Mouse (Mus musculus): ENCODE results near the gene Tent5b.

Tent5b gene

DNA sequence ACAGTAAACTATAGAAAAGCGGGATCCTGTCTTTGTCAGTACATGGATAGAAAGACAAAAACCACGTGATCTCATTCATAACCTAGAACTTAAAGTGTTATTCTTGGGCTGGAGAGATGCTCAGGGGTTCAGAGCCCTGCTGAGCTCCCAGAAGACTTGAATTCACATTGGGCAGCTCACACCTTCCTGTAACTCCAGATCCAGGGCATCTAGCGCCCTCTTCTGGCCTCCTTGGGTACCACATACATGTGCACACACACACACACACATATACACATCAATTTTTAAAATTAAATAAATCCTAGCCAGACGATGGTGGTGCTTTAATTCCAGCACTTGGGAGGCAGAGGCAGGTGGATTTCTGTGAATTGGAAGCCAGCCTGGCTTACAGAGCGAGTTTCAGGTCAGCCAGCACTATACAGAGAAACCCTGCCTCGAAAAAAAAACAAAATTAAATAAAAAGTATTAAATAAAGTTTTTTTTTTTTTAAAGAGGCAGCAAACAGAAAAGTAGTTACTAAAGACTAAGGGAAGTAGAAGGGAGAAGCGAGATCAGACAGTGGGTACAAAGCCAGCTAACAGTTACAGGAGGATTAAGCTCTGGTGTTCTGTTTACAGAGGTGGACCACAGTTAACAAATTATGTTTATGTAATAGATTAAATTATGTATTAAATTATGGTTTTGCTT lies 8.7 kb upstream of the Tent5b start:
- DNase-seq (ENCODE audit: low spot score), result no peak

DNA sequence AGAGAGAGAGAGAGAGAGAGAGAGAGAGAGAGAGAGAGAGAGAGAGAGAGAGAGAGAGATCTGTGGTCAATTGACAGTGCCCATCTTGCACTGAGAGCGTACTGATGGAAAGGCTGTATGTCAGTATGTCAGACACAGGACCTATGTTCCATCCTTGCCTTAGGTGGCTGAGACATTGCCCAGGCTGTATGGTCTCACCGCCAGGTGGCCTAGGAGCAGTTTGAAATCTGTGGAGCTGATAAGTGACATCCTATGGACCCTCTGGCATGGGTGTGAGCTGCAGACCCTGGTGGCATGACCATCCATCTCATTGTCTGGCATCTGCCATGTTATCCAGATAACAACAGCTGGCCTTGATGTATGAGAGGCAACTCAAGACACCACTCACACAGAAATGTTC lies 6.1 kb upstream of the Tent5b start:
- DNase-seq (ENCODE audit: low spot score), result no peak

DNA sequence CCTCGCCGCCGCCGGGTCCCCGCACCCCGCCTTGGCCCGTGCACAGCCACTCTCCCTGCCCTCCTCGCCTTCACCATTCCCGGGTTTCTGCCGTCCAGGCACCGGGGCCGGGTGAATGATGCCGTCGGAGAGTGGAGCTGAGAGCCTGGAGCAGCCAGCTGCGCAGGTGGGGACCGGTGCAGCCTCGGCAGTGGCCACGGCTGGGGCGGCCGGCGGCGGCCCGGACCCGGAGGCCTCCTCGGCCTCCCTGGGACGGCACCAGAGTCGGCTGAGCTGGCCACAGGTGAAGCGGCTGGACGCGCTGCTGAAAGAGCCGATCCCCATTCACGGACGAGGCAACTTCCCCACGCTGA lies 229 bp downstream of the Tent5b start:
- no peak for DNase-seq (ENCODE audit: low spot score)

DNA sequence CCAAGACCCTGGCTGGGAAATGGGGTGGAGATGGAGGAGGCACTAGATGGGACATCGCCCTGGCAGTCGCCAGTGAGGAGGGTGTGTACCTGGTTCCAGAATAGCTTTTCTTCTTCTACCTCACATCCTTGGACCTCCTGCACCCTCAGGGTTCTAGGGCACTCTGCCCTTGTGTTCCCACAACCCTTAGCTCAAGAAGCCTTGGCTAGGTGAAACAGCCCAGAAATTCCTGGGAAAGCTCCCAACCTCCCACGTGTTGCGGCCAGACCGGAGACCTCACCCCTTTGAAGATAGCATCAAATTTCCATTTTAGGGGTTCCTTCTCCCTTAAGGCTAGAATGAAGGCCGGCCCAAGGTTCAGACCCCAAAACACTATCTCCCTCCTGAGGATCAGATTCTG lies 822 bp downstream of the Tent5b start:
- no peak for DNase-seq (ENCODE audit: low spot score)

DNA sequence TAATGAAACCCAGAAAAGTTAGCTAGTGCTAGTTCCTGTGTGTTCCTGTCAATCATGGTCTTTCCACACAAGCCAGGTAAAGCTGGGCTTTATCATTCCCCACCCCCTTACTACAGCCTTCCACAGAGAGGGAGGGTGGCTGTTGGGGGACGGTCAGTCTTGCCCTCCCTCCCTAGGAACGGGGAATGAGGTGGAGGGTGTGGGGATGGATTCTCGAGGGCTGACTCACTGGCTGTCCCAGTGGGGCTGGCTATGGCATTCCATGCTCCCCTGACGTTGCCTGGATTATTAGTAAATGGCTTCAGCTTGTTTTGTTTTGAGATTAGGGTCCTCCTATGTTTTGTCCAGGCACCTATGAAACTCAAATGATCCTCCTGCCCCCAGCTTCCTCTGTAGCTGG lies 1.6 kb downstream of the Tent5b start:
- DNase-seq (ENCODE audit: low spot score), result no peak

DNA sequence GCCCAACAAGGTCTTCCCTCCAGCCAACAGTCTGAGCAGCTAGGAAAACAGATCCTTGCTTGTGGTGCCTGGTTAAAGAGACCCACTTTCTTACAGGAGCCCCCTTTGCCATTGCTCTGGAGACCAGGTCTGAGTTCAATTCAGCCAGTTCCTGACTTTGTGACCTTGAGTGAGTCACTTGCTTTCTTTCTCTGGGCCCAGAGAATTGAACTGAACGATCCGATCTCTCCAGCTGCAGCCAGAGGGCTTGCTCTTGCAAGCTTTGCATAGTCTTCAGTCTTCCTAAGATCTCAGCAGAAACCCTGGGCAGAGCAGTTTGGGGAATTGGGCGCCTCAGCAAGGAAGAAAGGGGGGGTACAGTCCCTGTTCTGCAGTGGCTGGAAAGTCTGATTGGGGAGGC lies 2.5 kb downstream of the Tent5b start:
- no peak for DNase-seq (ENCODE audit: low spot score)

DNA sequence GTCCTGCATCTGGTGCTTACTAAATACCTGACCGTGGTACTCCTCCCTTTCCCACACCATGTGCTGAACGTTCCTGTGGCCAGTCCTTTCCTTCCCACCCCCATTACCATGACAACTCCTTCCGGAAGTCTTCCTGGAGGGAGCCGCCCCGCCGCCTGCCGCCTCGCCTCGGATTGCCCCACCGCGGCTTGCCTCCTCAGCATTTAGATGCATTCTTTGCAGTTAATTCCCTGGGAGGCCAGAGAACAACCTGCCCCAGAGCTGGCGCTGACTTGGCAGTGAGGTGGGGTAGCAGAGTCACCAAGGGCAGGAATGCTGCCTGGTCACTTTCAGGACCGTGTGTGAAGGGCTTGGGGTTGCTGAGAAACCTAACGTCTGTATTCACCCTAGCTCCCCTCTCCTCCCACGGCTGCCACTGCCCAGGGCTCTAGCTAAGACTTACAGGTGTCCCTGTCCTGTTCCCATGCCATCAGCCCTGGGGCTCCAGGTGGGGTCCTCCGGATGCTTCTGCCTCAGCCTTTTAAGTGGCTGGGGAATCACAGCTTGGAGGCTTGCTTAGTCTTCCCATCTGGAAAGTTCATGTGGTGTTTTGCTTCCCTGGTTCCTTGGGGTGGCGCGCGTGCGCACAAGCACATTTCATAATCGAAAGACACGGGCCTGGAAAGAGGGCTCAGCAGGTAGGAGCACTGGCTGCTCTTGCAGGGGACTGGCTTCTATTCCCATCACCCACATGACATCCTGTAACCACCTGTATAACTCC lies 4.5 kb downstream of the Tent5b start:
- no peak for DNase-seq (ENCODE audit: low spot score)

DNA sequence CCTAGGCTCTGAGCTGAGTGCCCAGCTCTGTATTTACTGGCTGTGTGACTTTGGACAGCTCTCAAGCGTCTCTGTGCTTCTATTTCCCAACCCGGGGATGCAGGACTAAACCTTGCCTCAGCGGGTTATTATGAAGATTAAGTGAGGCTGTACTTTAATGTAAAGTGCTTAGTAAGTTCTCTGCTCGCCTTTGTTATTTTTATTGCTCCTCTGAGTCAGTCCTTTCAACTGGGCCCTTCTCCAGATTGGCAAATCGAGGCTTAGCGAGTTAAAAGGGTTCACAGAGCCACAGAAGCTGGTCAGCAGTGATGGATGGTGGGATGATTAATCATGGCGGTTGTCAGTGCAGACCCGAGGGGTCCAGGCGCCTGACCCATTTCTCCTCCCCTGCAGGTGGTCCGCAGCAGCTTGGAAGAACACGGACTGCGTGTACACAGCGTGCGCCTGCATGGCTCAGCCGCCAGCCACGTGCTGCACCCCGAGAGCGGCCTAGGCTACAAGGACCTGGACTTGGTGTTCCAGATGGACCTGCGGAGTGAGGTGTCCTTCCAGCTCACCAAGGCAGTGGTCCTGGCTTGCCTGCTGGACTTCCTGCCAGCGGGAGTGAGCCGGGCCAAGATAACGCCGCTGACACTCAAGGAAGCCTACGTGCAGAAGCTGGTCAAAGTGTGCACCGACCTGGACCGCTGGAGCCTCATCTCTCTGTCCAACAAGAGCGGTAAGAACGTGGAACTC lies 5.9 kb downstream of the Tent5b start:
- DNase-seq (ENCODE audit: low spot score), result no peak

DNA sequence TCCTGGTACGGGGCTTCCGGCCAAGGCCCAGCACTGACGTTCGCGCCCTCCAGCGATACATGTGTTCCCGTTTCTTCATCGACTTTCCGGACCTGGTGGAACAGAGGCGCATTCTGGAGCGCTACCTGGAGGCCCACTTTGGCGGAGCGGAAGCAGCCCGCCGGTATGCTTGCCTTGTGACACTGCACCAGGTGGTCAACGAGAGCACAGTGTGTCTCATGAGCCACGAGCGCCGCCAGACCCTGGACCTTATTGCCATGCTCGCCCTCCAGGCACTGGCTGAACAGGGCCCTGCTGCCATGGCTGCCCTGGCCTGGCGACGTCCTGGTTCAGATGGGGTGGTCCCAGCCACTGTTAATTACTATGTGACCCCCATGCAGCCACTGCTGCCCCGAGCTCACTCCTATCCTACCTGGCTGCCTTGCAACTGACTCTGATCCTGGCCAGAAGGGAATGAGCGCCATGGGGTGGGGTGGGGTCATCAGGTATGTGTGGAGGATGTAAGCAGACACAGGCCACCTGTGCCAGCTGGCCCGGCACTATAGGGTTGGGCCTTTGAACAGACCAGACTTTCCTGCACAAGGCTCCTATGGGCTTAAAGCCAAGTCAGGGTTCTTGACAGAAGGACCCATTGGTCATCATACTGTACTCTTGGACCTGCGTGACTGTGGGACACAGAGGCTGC lies 6.9 kb downstream of the Tent5b start:
- DNase-seq (ENCODE audit: low spot score), result no peak

DNA sequence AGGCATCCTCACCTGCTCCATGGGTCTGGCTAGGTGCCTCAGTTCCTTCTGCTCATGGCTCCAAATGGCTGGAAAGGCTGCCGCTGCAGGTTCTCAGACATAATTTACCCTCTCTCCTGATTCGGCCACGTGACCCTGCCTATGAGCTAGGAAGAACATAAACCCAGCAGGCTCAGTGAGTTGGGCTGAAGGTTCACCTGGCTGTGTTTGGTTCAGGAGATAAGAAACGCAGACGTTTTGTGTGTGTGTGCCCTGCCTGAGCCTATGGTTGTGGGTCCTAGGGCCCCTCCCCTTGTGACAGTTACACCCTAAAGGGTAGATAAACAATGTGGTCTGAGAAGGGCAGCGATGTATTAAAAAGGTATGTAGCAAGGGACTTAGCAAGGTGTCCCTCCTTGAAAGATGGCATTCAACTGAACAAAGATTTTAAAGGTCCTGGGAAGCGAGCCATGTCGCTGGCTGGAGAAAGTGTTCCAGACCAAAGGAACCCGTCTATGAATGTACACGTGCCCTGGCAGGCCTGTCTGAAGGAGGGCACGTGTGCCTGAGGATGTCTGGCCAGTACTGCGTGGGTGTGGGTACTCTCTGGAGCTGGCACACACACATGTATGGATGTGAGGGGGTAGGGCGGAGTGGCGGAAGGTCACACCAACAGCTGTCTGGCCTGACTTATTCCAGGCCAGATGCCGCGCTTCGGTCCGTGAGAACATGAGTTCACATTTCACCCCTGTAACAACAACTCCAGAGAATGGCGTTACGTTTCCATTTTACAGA lies 8.9 kb downstream of the Tent5b start:
- no peak for DNase-seq (ENCODE audit: low spot score)

DNA sequence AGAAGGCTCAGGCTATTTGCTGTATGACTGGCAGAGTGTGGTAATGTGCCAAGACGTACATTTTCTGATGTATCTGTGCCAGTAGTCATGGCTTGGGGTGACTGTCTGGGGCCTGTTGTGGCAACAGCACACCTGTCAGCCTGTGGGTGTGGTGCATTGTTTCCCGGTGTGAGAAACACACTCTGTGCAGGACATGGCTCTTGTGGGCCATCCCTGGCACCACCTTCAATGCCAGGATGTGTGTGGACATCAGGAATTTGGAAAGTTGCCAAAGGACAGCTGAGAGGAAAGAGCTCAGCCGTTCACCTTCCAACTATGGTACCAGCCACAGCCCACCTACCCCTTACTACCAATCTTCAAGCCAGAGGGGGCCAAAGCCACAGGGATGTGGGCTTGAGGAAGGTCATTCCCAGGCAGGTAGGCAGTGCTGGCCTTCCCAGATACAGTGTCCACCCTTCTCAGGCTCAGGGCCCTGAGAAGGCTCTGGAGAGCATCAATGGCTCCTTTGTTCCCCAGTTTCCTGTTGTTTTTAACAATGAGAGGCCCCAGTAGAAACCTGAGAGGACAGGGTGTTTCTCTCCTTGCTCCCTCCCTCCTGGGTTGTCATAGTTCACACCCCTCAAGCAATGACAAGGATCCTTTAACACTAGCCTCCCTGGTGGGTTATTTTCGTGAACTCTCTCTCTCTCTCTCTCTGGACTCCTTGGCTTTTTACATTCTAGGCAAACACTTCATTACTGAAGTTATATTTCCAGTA lies 9.7 kb downstream of the Tent5b start:
- DNase-seq (ENCODE audit: low spot score), result no peak

DNA sequence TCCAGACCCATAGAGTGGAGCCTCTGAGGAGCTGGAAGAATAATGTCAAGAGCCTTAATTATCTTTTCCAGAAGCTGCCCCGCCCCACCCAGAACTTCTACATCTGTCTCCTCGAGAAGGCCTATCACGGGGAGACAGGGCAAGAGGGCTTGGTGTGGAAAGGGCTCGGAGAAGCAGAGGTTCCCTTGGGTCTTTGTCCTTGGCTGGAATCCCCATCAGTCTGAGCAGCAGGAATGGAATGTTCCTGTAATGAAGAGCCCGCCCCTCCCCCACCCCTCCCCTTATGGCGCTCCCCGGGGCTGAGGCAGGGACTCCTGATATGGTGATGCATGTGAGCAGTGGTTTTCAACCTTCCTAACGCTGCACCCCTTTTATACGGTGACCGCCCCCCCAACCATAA lies 11.9 kb downstream of the Tent5b start:
- DNase-seq (ENCODE audit: low spot score), result no peak

DNA sequence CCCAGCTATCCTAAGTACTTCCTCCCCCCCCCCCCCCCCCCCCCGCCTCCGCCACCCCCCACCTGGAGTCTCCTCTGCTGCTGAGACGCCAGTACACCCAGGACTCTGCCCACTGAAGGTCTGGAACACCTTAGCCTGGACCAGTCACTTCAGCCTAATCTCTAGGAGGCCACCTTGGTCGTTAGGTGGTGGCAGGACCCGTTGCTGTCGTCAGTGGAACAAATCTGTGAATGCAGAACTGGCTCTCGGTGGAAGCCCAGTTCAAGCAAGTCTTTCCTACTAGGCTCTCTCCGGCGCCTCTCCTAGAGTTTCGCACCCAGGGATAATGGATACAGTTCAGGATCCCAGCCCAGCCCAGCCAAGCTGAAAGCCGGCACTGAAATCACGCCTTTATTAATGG lies 14.0 kb downstream of the Tent5b start:
- DNase-seq (ENCODE audit: low spot score), result no peak

DNA sequence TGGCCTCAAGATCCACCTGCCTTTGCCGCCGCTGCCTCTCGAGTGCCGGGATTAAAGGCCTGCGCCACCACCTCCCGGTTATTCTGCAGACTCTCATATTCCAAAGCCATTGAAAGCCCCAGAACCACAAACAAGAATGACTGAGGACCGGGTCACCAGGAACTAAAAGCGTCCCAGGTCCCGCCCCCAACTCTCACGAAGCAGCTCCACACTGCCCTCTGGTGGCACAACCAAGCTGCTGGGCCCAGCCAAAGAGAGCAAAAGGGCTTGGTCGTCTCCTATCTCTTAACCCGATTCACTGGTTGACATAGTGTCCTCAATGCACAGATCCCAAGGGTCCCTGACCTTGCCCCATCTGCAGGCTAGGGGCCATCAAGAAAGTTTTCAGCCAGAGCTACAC lies 14.5 kb downstream of the Tent5b start:
- DNase-seq (ENCODE audit: low spot score), result peak; percentile 83

DNA sequence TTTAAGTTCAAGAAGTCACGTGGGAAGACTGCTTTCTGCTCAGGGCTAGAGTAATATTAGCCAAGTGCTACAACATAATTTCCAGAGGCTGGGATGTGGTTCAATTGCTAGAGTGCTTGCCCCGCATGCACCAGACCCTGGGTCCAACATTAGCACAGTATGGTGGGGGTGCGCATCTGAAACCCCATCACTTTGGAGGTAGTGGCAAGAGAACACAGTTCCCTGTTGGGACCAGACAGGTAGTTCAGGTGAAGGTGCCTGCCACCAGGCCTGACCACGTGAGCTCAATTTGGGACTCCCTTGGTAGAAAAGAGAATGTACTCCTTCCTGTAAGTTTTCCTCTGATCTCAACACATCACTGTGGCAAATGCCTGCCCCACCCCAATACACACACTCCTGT lies 14.9 kb downstream of the Tent5b start:
- no peak for DNase-seq (ENCODE audit: low spot score)

DNA sequence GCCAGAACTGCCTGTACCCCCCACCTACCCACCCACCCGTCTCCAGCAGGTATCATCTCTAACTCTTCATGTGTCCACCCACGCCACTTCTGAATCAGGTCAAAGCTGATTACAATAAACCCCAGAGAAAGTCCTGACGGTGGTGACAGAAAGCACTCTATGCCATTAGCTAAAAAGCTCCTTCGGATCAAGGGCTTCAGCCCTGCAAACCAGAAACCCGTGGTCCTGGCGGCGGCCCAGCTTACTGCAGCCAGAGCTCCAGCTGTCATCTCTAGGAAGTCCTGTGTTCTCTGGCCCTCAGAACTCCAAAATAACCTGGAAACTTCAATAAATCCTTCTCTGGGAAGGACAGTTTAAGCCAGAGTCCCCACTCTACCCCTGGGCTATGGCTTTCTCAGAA lies 15.8 kb downstream of the Tent5b start:
- DNase-seq (ENCODE audit: low spot score), result no peak

DNA sequence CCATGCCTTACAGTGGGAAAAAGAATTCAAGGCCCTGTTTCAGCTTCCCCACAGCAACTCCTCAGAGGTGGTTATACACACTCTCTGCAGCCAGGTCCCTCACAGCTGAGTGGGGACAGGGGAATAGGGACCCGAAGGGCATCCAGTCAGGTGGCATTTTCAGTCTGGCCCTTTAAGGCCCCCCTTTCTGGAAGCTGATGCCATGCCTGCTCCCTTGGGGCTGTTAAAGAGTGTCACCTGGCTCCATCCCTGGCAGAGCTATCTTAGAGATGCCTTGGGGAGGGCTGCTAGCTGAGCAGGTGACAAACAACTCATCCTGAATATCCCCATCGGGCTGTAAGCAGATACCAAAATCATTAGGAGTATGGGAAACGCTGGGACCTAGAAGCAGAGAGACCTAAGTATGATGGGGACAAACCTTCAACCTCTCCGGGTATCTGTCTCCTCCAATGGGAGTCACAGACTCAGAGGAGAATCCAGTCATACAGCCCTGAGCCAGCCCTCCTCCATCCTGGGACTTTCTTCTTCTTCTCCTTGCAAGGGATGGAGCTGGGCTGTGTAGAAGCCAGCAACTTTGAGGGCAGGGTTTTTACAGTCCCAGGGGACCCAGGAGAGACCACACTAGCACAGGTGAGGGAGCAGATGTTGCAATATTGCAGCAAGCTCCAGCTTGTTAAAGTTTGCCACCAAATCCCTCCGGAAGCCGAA lies 17.0 kb downstream of the Tent5b start:
- DNase-seq (ENCODE audit: low spot score), result no peak

DNA sequence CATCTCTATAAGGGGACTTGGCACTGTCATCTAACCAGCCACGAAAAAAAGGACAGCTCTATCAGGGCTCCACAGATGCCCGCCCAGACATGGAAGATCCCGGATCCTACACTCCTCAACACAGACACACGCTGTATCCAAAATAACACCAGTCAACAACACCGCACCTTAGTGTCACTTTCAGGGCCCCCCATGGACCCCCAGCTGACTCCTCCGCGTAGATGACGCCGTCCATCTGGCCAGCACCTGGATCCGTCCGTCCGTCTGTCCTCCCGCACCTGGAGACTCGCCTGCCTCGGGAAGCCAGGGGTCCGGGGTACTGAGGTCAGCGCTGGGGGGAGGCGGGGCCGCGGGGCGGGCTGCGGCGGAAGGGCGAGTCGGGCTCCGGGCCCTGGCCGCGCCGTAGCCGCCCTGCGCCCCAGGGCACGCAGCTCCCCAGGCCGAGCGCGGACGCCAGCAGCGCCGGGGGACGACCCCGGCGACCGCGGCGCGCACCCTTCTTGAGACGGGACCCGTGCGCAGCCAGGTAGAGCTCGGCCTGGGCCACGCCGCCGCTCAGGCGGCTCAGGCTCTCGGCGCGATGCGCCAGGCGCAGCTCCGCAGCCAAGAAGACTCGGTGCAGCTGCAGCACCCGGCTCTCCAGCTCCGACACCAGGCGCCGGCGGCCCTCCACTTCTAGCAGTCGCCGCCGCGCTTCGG lies 17.7 kb downstream of the Tent5b start:
- DNase-seq (ENCODE audit: low spot score), result no peak

DNA sequence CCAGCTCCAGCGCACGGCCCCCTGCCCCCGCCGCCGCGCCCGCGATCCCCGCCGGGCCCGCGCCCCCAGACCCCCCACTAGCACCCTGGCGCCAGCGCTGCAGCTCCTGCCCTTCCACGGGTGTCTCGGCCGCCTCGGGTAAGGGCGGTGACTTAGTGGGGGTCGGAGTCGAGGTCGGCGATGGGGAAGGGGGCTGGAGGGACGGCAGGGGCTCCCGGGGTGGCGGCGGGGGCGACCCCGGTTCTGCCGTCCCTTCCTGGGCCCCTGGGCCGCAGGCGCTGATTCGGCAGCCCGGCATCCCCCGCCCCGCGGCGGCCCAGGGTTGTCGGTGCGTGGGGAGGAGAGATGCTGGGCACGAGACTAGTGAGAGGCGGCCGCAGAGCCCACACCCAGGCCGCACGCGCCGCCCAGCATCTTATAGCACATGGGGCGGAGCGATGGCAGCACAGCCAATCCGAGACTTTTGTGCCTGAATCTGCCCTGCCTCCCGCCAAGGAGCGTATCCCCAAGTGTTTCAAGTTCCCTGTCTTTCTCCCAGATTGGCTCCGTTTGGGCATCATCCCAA lies 18.3 kb downstream of the Tent5b start, which contains the start of gene Trnp1:
TSS of gene Trnp1 (minus strand) at position 391 of the 565 bp plus-strand sequence.
- DNase-seq (ENCODE audit: low spot score), result peak; percentile 80
